Mouse (Mus musculus): ENCODE measurements around the gene Rufy4. TPM values are rescaled to one million over a fixed set of nuclear protein-coding genes. Genes with fewer than 3 reads are reported as not detected.

Rufy4 gene
- polyA plus RNA-seq (2017; shearing (Covaris generic)): not detected

DNA sequence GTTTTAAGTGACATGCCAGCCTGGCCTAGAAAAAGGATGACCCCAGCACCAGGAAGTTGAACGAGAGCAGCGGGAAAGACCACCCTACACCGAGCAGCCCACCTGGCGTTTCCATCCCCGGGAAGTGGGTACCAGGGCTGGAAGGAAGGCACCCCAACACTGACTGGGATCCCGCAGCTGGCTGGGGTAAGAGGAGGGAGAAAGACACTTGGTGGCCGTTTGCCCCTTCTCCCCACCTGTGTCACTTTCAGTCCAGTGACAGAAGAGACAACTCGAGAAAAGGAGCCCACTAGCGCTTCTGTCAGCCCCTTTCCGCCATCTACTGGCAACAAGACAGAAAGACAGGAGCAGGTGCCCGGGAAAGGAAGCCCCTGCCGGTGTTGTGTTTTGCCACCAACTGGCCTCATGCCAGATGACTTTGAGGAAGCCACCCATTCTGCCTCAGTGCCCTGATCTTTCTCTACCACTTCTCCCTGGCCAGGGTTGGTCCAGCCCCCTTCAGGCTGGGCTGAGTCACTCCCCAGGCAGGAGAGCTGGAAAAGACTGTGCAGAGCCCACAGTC, at the start of gene Rufy4:
TSS of gene Rufy4 (plus strand) at position 551 of the 562 bp plus-strand sequence.

DNA sequence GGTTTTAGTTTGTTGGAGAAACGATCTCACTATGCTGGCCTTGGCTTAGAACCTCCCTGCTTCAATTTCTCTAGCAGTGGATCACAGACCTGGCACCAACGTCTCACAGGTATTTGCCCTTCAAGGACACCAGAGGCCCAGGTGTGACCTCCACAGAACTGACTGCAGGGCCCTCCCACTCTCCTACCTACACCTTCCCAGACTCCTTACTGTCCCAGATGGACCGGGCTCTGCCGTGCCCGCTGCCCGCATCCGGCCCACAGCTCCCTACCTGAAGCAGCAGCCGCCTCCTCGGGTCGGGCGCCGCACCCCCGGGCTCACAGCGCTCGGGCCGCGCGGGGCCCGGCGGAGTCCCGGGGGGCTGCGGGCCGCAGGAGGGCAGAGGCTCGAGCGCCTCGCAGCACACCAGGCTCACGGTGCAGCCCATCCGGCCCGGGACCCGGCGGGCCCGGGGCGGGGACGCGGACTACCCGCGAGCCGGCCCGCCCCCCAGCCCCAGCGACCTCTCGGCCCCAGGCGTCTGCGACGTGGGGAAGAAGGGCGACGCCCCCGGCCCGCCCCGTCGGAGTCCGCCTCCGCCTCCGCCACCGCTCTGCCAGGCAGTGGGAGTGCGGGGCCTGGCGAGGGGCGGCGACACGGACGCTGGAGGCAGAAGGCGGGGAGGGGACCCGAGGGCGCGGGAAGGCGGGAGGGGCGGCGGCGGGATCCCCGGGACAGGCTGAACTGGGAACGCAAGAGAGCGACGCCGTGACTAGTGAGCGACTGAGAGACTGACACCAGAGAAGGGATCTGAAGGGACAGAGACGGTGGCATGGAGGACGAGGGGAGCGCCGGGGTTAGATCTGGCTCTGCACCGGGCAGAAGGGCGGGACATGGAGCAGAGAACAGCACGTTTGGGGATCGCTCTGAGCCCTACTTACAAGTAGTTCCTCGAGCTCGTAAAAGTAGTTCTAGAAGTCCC, 1.0 kb upstream of the Rufy4 start, which contains the start of gene Tns1:
TSS of gene Tns1 (minus strand) at position 429 of the 961 bp plus-strand sequence.

DNA sequence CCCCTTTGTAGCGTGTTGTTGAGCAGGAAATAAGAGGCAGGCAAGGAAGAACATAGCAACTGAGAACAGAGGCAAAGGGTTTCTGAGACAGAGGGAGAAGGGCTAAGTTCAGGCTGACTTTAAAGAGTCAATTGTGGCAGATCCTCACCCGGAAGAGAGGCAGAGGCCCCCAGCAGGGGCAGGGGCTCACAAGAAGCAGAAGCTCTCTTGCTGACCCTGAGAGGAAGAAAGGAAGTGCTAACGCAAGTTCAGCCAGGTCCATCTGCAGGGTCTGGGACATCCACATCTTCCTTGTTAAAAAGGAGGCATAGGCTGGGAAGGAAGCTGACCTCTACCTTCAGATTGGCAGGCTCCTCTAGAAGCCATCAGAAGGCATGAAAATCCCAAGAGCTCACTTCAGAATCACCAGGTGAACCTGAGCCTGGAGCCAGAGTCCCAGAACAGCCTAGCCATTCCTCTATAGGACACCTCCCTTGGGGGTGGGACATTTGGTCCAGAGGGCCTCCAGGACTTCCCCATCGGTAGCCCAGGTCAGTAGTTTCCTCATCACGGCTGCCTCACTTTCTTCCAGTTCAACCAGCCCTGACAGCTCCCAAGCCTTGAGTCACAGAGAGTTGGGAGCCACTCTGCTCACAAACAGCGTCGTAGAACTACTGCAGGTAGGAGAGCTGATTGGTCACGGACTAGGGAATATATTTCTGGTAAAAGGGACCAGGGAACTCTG, 28.3 kb downstream of the Rufy4 start, which contains the start of gene Cxcr2:
TSS of gene Cxcr2 (plus strand) at position 529 of the 724 bp plus-strand sequence.

DNA sequence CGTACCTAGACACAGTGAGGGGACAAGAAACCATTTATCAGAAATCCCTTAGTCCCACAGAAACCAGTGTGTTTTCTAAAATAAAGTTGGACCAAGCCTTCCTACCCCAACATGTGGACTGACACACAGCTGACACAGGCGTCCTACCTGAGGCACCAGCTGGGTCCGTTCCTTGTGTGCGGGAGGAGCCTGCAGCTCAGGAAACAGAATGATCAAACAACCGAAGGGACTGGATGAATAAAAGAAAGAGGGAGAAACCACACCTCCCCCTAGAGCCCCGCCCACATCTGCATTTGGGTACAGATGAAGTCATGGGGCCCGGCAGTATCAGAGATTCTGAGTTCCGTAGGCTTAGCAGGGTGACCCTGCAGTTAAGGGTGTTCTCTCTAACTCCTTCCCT, 69.1 kb downstream of the Rufy4 start, which contains the start of gene Cxcr1:
TSS of gene Cxcr1 (minus strand) at position 187 of the 400 bp plus-strand sequence.

Other genes starting within 250 kb of the Rufy4 start
- 39.3 TPM for gene Tns1, start 1.1 kb upstream of the Rufy4 start, polyA plus RNA-seq (2017; shearing (Covaris generic))
- not detected for gene Cxcr2, start 28.4 kb downstream of the Rufy4 start, polyA plus RNA-seq (2017; shearing (Covaris generic))
- not detected for gene Cxcr1, start 69.1 kb downstream of the Rufy4 start, polyA plus RNA-seq (2017; shearing (Covaris generic))
- 833 TPM for gene Arpc2, start 110.5 kb downstream of the Rufy4 start, polyA plus RNA-seq (2017; shearing (Covaris generic))
- 1.0 TPM for gene Gpbar1, start 153.0 kb downstream of the Rufy4 start, polyA plus RNA-seq (2017; shearing (Covaris generic))
- gene Aamp, start 159.2 kb downstream of the Rufy4 start, polyA plus RNA-seq (2017; shearing (Covaris generic)): 272 TPM
- gene Pnkd, start 159.4 kb downstream of the Rufy4 start, polyA plus RNA-seq (2017; shearing (Covaris generic)): 94.0 TPM
- gene Tmbim1, start 180.1 kb downstream of the Rufy4 start, polyA plus RNA-seq (2017; shearing (Covaris generic)): 18.2 TPM
- 0.15 TPM for gene Catip, start 236.6 kb downstream of the Rufy4 start, polyA plus RNA-seq (2017; shearing (Covaris generic))
- gene Slc11a1, start 249.7 kb downstream of the Rufy4 start, polyA plus RNA-seq (2017; shearing (Covaris generic)): 2.0 TPM

All from CD4-positive, CD25-positive, alpha-beta regulatory T cell, adult 9 weeks (primary cell).